Mouse (Mus musculus) heart, adult 2 months (tissue): ENCODE measurements around the gene Srsf11. TPM values are rescaled to one million over a fixed set of nuclear protein-coding genes. Genes with fewer than 3 reads are reported as not detected.

Experiments
- DNase-seq, 2 experiments: peaks; one replicate each; pipeline ENCODE4 v3.0.0; 2021
- H3K27ac ChIP-seq: fragments of 200-600 bp; 2 replicates; pipeline ENCODE4 v1.8.1; 2022
- H3K27me3 ChIP-seq: fragments of 200-500 bp; 2 replicates; pipeline ENCODE4 v1.6.1; 2012; ENCODE audit warnings: mild to moderate bottlenecking, low read length, inconsistent platforms, mixed read lengths; ENCODE audit not compliant: control insufficient read depth, insufficient read depth
- H3K36me3 ChIP-seq: fragments of 200-500 bp; 2 replicates; pipeline ENCODE4 v1.6.1; 2012; ENCODE audit warnings: low read length, inconsistent platforms; ENCODE audit not compliant: control insufficient read depth, insufficient read depth
- H3K4me1 ChIP-seq: fragments of 200-500 bp; 2 replicates; pipeline ENCODE4 v1.6.1; 2011; ENCODE audit warnings: low read length; ENCODE audit not compliant: control insufficient read depth, insufficient read depth
- H3K4me3 ChIP-seq: fragments of 200-600 bp; 2 replicates; pipeline ENCODE4 v1.8.1; 2022
- H3K79me2 ChIP-seq: fragments of 200-500 bp; replicated peaks from 2 replicates; pipeline ENCODE4 v1.6.1; 2012; ENCODE audit warnings: mild to moderate bottlenecking, inconsistent platforms, low read length, moderate library complexity, mixed read lengths; ENCODE audit not compliant: control insufficient read depth, insufficient read depth
- H3K9ac ChIP-seq: fragments of 200-500 bp; 2 replicates; pipeline ENCODE4 v1.6.1; 2012; ENCODE audit warnings: low read depth, mild to moderate bottlenecking, control low read depth, inconsistent platforms, low read length, mixed read lengths
- CTCF ChIP-seq: fragments of 200-600 bp; IDR thresholded peaks from 2 replicates; pipeline ENCODE4 v1.8.1; 2022; ENCODE audit warnings: antibody characterized with exemption, mild to moderate bottlenecking, moderate library complexity
- EP300 ChIP-seq: fragments of 200-500 bp; IDR thresholded peaks from 2 replicates; pipeline ENCODE4 v1.6.1; 2011; ENCODE audit warnings: low read depth, low read length, control low read depth; ENCODE audit not compliant: insufficient read depth
- POLR2A ChIP-seq: fragments of 200-500 bp; IDR thresholded peaks from 2 replicates; pipeline ENCODE4 v1.6.1; 2011; ENCODE audit warnings: mild to moderate bottlenecking, low read depth, low read length, control low read depth; ENCODE audit not compliant: insufficient read depth
- WGBS: fragments of 180-500 bp; shearing (Covaris S2); methylation state at CpG from one replicate; pipeline ENCODE4 v1.1.7; 2018; 5-methylcytosine and 5-hydroxymethylcytosine counted together
- intact Hi-C: fragments of 180-260 bp; cut with DNase I; formaldehyde crosslinking; loops from one replicate; pipeline ENCODE4 v1.15.1; 2025
- long read RNA-seq: library from polyadenylated mRNA; stranded (forward); transcript quantifications from one replicate; pipeline ENCODE4 v2.0.0, GENCODE M21; 2021
- polyA plus RNA-seq: library from polyadenylated mRNA; depleted of rRNA; stranded (reverse); fragments of >200 nt; gene quantifications from 2 replicates; pipeline ENCODE4 v1.2.3, GENCODE M21; 2012; rRNA removed
- total RNA-seq, 2 experiments: library from RNA; stranded (reverse); gene quantifications; 2 replicates each; pipeline ENCODE4 v1.2.3; 2021

Gene Srsf11
- total RNA-seq (10 to 100 TPM; 32.4 to 36.9 TPM), polyA plus RNA-seq (114 and 175 TPM in 2 replicates)
- long read RNA-seq, transcript Srsf11-202 (12 exons, 2,654 nt): minor isoform, 9 of 37 reads
- long read RNA-seq, transcript Srsf11-204 (13 exons, 3,106 nt): major isoform, 16 of 37 reads
- long read RNA-seq, partial matches to known transcripts: 3 of 37 reads
- long read RNA-seq, other reads (novel, unspliced or antisense): 5 of 37 reads

- Histone ChIP-seq H3K27me3 (no peaks in the 10 kb centered on the region), H3K36me3 (peaks cover 15% of the 10 kb centered on the region), H3K9ac (peak within 1 kb of the TSS; percentile 96), H3K79me2 (peaks cover 4% of the 10 kb centered on the region), H3K4me1 (peaks cover 2% of the 10 kb centered on the region; the same call in 1 of the 2 replicates), H3K4me3 (peak within 1 kb of the TSS; percentile 95), H3K27ac (peak within 1 kb of the TSS; percentile 93)
- under 1% methylated on average over 55 of the region's 55 CpGs for WGBS
- intact Hi-C loops: loop anchor here (1.0 kb wide), 1 partner anchor 90 kb away; no protein-coding TSS in a partner anchor
- DNase-seq: peak; percentile 95
- peak; percentile 83 for TF ChIP-seq POLR2A
- no peak for TF ChIP-seq CTCF
- no peak for TF ChIP-seq EP300
These were observed at the start of gene Srsf11, which contains the start of gene Lrrc40 for GRCm38 (mm10) chr3:158036329-158036988. TSS of gene Srsf11 (minus strand) at chr3:158036639. TSS of gene Lrrc40 (plus strand) at chr3:158036662.

DNA sequence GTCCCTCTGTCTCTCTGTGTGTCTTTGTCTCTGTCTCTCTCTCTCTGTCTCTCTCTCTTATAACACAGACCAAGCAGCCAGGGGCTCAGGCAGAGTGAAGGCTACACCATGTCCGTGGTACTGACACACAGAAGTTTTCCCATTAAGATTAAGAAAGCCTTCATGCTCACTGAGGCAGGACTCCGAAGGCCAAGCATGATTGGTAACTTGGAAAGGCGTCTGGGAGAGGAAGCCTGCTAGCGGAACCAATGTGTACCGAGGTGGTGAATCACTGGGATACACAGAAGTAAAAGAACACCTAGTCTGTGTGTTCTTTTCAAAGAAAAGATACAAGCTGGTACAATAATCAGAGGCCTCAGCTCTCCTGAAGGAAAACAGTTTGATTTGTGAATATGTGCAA is 41.4 kb upstream of the Srsf11 start:
- 66% methylated on average over 5 of the region's 5 CpGs for WGBS
- no peaks in the 10 kb centered on the region for H3K36me3 ChIP-seq
- no peak overlapping the region for H3K4me3 ChIP-seq
- H3K4me1 ChIP-seq: no peaks in the 10 kb centered on the region
- H3K79me2 ChIP-seq: no peaks in the 10 kb centered on the region
- H3K9ac ChIP-seq: no peak overlapping the region
- TF ChIP-seq EP300: no peak
- no peak for TF ChIP-seq CTCF
- no peak for TF ChIP-seq POLR2A
- no peaks in the 10 kb centered on the region for H3K27me3 ChIP-seq
- no peak for DNase-seq
- intact Hi-C loops: loop anchor here (2.0 to 10.0 kb wide), 2 partner anchors 201 to 513 kb away; partner anchors contain the start of gene Ptger3
- H3K27ac ChIP-seq: no peak overlapping the region

- intact Hi-C loops: loop anchor here (2.0 to 10.0 kb wide), 2 partner anchors 201 to 513 kb away; partner anchors contain the start of gene Ptger3
- H3K27me3 ChIP-seq: no peaks in the 10 kb centered on the region
- no peaks in the 10 kb centered on the region for H3K36me3 ChIP-seq
- 23% methylated on average over 1 of the region's 1 CpGs for WGBS
- H3K4me3 ChIP-seq: no peak overlapping the region
- no peak overlapping the region for H3K27ac ChIP-seq
- no peaks in the 10 kb centered on the region for H3K79me2 ChIP-seq
- no peaks in the 10 kb centered on the region for H3K4me1 ChIP-seq
- no peak for TF ChIP-seq CTCF
- TF ChIP-seq POLR2A: no peak
- no peak for TF ChIP-seq EP300
- H3K9ac ChIP-seq: no peak overlapping the region
- no peak for DNase-seq
These were observed 40.9 kb upstream of the Srsf11 start for GRCm38 (mm10) chr3:158077380-158077772.

DNA sequence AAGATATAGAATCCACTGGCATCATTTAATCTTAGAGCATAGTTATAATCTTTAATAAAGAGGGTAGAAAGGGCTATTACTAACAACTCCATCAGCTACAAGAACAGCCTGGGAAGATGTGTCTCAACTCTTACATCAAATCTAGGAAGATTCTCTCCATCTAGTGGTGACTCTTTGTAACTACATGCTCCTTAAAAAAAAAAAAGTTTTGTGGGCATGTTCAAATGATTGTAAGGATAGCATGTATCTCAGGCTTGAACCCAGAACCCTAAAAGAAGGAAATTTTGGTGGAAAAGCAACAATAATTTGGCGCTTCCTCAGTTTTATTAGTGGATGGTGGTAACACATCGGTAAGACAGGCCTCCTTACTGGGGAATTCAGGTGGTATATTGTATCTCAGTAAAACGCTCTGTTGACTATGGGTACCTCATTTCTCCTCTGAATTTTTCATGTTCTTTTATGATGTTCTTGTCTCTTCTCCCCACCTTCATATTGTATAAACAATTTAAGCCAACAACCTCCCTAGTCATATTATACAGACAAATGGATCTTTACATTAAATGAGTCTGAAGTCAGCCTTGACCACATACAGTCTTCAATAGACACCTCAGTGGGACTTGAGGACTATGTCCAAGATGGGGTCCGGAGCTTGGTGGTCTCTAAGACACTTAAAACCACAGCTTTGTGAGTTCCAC is 40.4 kb upstream of the Srsf11 start:
- TF ChIP-seq POLR2A: no peak
- no peak for TF ChIP-seq EP300
- peak; percentile 87 for TF ChIP-seq CTCF
- H3K4me1 ChIP-seq: no peaks in the 10 kb centered on the region
- H3K36me3 ChIP-seq: no peaks in the 10 kb centered on the region
- no peaks in the 10 kb centered on the region for H3K79me2 ChIP-seq
- no peak overlapping the region for H3K4me3 ChIP-seq
- intact Hi-C loops: loop anchor here (2.0 to 10.0 kb wide), 2 partner anchors 200 to 512 kb away; partner anchors contain the start of gene Ptger3
- no peak for DNase-seq
- WGBS: 41% methylated on average over 4 of the region's 4 CpGs
- H3K27me3 ChIP-seq: no peaks in the 10 kb centered on the region
- no peak overlapping the region for H3K9ac ChIP-seq
- H3K27ac ChIP-seq: no peak overlapping the region

- H3K79me2 ChIP-seq: no peaks in the 10 kb centered on the region
- no peak for DNase-seq
- intact Hi-C loops: loop anchor here (10.0 kb wide), 1 partner anchor 510 kb away; the partner anchor contains the start of gene Ptger3
- H3K27me3 ChIP-seq: no peaks in the 10 kb centered on the region
- WGBS: 63% methylated on average over 2 of the region's 2 CpGs
- H3K9ac ChIP-seq: no peak overlapping the region
- no peak overlapping the region for H3K27ac ChIP-seq
- no peak overlapping the region for H3K4me3 ChIP-seq
- no peaks in the 10 kb centered on the region for H3K36me3 ChIP-seq
- no peak for TF ChIP-seq POLR2A
- TF ChIP-seq CTCF: no peak
- no peak for TF ChIP-seq EP300
- H3K4me1 ChIP-seq: no peaks in the 10 kb centered on the region
These were observed 38.6 kb upstream of the Srsf11 start for GRCm38 (mm10) chr3:158075004-158075403.

DNA sequence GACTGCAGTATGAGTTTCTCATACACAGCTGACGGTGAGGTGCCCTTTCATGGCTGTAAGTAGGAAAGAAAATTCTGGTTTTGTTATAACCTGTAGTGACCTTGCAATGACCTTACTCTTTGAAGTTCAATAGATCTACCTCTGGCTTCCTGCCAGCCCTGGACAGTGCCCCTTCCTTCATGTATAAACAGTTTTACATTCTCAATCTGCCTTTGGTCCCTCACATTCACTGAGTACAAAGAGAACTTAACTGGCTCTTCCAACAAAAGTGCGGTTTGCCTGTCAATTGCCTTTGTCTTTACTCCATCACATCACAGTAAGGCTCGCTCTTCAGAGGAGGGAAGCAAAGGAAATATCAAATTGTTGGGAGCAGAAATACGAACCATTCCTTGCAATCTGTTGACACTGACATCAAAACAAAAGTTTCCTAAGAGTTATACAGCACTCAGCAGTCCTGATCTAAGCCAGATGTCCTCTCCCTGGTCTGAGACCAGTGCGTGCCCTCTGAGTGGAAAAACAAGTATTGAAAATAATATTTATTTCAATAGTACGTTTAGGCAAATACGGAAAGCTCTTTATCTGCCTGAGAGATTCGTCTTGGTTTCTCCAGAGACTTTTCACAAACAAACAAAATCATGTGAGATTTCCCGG is 32.3 kb upstream of the Srsf11 start:
- no peak for TF ChIP-seq EP300
- TF ChIP-seq CTCF: no peak
- H3K36me3 ChIP-seq: no peaks in the 10 kb centered on the region

More for the DNA sequence above, 32.3 kb upstream of the Srsf11 start:
- no peak overlapping the region for H3K9ac ChIP-seq
- 70% methylated on average over 9 of the region's 9 CpGs for WGBS
- H3K79me2 ChIP-seq: no peaks in the 10 kb centered on the region
- no peaks in the 10 kb centered on the region for H3K27me3 ChIP-seq
- H3K27ac ChIP-seq: no peak overlapping the region
- H3K4me3 ChIP-seq: no peak overlapping the region
- H3K4me1 ChIP-seq: no peaks in the 10 kb centered on the region
- intact Hi-C loops: no loop called here
- DNase-seq: no peak
